Mouse (Mus musculus): ENCODE measurements at regions not wholly inside any gene's neighbourhood (a gene's known extent, or its start where the extent isn't known, plus 50 kb on each side); places are given as distances from the start of the nearest gene placed in this dataset.
A peak's percentile ranks its signal among the peaks of the same experiment; 100 is the strongest.

DNA sequence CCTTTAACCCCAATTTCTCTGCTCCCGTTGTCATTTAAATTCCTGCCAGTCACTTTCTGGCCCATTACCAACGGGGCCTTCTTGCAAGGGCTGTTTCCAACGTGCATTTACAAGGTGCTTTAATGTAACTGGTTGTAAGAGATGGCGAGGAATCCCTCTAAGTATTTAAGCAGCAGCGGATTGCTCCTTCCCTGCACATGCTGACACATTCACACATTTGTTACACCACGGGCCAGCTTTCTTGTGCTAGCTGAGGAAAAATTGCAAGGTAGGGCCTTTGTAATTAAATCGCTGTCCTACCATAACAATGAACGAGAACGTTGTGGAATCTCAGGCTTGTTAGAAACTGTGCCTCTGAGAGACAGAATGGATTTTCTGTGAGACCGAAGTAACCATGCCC lies 2252.8 kb upstream of the Gm7489 start:
- Histone ChIP-seq H3K4me2 (ENCODE audit: low read length) (no peak overlapping the region), H3K9ac (ENCODE audit: low read length) (no peak overlapping the region), H3K27ac (ENCODE audit: low read depth) (no peak overlapping the region), H3K4me3 (ENCODE audit: low read depth, low read length) (no peak overlapping the region), H3K27me3 (replicated peaks; ENCODE audit: control insufficient read depth, insufficient read depth, low read length) (no peaks in the 10 kb centered on the region), H3K36me3 (ENCODE audit: control insufficient read depth, insufficient read depth, low read length) (no peaks in the 10 kb centered on the region), H3K9me3 (ENCODE audit: control insufficient read depth, low read length) (no peaks in the 10 kb centered on the region), H3K4me1 (replicated peaks; ENCODE audit: control insufficient read depth, insufficient read depth, low read length) (peaks cover 4% of the 10 kb centered on the region)
- DNase-seq (ENCODE audit: low spot score) (no peak), ATAC-seq (replicated peaks; ENCODE audit: low FRiP score, low TSS enrichment, low read depth) (no peak)
- WGBS = 81% methylated on average over 10 of the region's 10 CpGs

DNA sequence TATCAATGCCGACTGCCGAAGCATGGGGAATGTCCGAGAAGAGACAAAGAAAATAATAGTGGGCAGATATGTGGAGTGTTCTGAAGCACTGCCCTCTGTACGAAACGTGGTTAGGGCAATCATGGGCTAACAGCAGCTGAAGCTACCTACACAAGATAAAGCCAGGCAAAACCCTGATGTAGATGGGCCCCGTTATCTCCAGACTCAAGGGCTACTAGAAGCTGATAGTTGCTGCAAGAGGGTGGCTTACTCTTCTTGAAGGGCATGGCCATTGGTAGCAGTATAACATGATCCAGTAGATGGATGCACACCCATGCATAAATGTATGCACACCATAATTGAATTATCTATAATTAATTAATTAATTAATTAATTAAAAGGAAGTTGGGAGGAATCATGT lies 2251.6 kb upstream of the Gm7489 start:
- Histone ChIP-seq H3K4me2 (ENCODE audit: low read length) (no peak overlapping the region), H3K27ac (ENCODE audit: low read depth) (no peak overlapping the region), H3K9me3 (ENCODE audit: control insufficient read depth, low read length) (no peaks in the 10 kb centered on the region), H3K36me3 (ENCODE audit: control insufficient read depth, insufficient read depth, low read length) (no peaks in the 10 kb centered on the region), H3K4me1 (replicated peaks; ENCODE audit: control insufficient read depth, insufficient read depth, low read length) (peaks cover 4% of the 10 kb centered on the region), H3K9ac (ENCODE audit: low read length) (no peak overlapping the region), H3K4me3 (ENCODE audit: low read depth, low read length) (no peak overlapping the region), H3K27me3 (replicated peaks; ENCODE audit: control insufficient read depth, insufficient read depth, low read length) (no peaks in the 10 kb centered on the region)
- ATAC-seq (replicated peaks; ENCODE audit: low FRiP score, low TSS enrichment, low read depth) = no peak
- DNase-seq (ENCODE audit: low spot score) = no peak
- WGBS = 86% methylated on average over 6 of the region's 6 CpGs

DNA sequence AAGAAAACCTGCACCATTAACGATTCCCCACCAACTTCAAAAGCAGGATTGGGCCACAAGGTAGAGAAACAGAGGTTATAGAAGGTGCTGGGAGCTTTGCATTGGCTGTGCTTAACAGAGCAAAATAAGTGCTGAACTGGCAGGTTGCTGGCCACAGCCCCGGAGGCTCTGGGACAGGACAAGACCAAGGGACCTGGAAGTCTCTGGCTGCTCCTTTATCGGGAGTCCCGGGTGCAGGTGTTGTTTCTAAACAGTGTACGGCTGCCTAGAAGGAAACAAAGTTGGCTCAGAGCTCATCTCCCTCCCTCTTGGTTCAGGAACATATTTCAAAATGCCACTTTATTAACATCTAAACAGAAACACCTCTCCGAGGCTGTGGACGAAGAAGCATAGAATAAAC lies 2250.0 kb upstream of the Gm7489 start:
- ATAC-seq (replicated peaks; ENCODE audit: low FRiP score, low TSS enrichment, low read depth) = no peak
- Histone ChIP-seq H3K9me3 (ENCODE audit: control insufficient read depth, low read length) (no peaks in the 10 kb centered on the region), H3K4me2 (ENCODE audit: low read length) (peak overlapping the region; percentile 21; the same call in 1 of the 2 replicates), H3K4me3 (ENCODE audit: low read depth, low read length) (no peak overlapping the region), H3K4me1 (replicated peaks; ENCODE audit: control insufficient read depth, insufficient read depth, low read length) (peaks cover 4% of the 10 kb centered on the region; the same call in 1 of the 2 replicates), H3K9ac (ENCODE audit: low read length) (no peak overlapping the region), H3K36me3 (ENCODE audit: control insufficient read depth, insufficient read depth, low read length) (no peaks in the 10 kb centered on the region), H3K27me3 (replicated peaks; ENCODE audit: control insufficient read depth, insufficient read depth, low read length) (no peaks in the 10 kb centered on the region), H3K27ac (ENCODE audit: low read depth) (no peak overlapping the region)
- no peak for DNase-seq (ENCODE audit: low spot score)
- 46% methylated on average over 7 of the region's 7 CpGs for WGBS

DNA sequence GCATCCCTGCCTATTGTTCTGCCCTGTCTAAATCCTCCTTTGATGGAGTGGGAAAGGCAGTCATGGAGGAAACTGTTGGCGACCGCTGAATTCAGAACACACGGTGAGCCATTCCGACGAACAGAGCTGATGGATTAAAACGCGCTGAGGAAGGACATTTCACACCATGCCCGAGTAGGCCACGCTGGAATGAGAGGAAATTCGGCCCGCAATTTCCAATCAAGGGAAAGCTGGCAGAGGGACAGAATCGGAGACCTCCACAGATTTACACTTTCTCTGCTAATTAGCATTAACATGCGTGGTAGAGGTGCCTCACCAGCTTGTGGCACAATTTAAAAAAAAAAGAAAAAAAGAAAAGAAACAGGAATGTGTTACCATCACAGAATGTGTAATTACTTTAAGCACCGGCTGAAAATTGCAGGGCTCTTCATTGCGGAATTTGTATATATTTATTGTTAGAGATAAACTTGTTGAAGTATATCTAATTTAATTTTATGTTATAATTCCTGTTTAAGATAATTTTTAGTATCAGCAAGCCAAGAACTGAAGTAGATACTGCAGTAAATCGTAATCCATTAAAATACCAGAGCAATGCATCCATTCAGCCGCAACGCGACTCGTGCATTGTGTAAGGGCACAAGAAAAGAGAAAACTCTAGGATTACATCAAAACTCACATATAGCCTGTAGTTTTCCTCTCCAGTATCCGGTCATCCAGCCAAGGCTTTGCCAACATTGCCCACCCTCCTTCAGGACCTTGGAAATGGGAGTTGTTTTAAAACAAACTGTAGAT lies 2249.4 kb upstream of the Gm7489 start:
- Histone ChIP-seq H3K4me1 (replicated peaks; ENCODE audit: control insufficient read depth, insufficient read depth, low read length) (peaks cover 4% of the 10 kb centered on the region; the same call in 1 of the 2 replicates), H3K36me3 (ENCODE audit: control insufficient read depth, insufficient read depth, low read length) (no peaks in the 10 kb centered on the region), H3K4me2 (ENCODE audit: low read length) (peak overlapping the region; percentile 21; the same call in 1 of the 2 replicates), H3K27me3 (replicated peaks; ENCODE audit: control insufficient read depth, insufficient read depth, low read length) (no peaks in the 10 kb centered on the region), H3K9me3 (ENCODE audit: control insufficient read depth, low read length) (no peaks in the 10 kb centered on the region), H3K27ac (ENCODE audit: low read depth) (no peak overlapping the region), H3K4me3 (ENCODE audit: low read depth, low read length) (no peak overlapping the region), H3K9ac (ENCODE audit: low read length) (no peak overlapping the region)
- ATAC-seq (replicated peaks; ENCODE audit: low FRiP score, low TSS enrichment, low read depth) (no peak), DNase-seq (ENCODE audit: low spot score) (no peak)
- WGBS = 51% methylated on average over 21 of the region's 21 CpGs

DNA sequence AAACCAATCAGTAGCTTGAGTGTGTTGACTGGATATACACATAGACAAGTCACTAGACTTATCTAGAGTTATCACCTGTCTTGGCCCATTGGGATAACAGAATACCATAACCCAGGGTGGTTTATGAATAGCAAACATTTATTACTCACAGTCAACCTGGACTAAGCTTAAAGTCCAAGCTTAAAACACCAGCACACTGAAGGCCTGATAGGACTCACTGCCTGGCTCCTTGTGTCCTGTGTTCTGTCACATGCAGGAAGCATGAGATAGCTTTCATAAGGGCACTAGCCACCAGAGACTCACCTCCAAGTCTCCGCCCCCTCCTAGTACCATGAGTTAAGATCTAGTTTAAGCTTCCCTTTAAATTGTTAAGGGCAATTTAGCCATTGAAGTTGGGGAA lies 2247.1 kb upstream of the Gm7489 start:
- Histone ChIP-seq H3K27me3 (replicated peaks; ENCODE audit: control insufficient read depth, insufficient read depth, low read length) (no peaks in the 10 kb centered on the region), H3K9ac (ENCODE audit: low read length) (no peak overlapping the region), H3K4me1 (replicated peaks; ENCODE audit: control insufficient read depth, insufficient read depth, low read length) (peaks cover 4% of the 10 kb centered on the region; the same call in 1 of the 2 replicates), H3K27ac (ENCODE audit: low read depth) (no peak overlapping the region), H3K9me3 (ENCODE audit: control insufficient read depth, low read length) (no peaks in the 10 kb centered on the region), H3K36me3 (ENCODE audit: control insufficient read depth, insufficient read depth, low read length) (no peaks in the 10 kb centered on the region), H3K4me3 (ENCODE audit: low read depth, low read length) (no peak overlapping the region), H3K4me2 (ENCODE audit: low read length) (no peak overlapping the region)
- DNase-seq (ENCODE audit: low spot score) (no peak), ATAC-seq (replicated peaks; ENCODE audit: low FRiP score, low TSS enrichment, low read depth) (no peak)
- WGBS = 89% methylated on average over 1 of the region's 1 CpGs

- WGBS = 71% methylated on average over 6 of the region's 6 CpGs
- DNase-seq (ENCODE audit: low spot score) = no peak
Observed at GRCm38 (mm10) chr15:51643772-51644311, 2240.9 kb upstream of the Gm7489 start.

DNA sequence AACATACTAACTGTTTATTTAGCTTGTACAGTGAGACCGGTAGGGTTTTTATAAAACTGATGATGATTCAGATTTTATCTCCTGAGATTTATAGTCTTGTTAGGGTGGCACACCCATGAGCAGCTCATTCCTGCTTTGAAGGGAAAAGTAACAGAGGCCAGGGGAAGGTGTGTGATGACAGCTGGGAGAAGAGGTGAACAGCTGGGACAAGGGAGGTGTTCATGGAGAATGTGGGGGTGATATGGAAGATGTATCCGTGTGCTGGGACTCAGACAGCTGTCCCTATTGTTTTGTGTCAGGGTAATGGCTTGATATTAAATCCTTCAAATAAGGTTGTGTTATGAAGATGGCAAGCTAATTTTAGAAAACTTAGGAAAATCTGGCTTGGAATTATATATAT lies 2238.4 kb upstream of the Gm7489 start:
- 51% methylated on average over 2 of the region's 2 CpGs for WGBS
- Histone ChIP-seq H3K9ac (ENCODE audit: low read length) (no peak overlapping the region), H3K4me3 (ENCODE audit: low read depth, low read length) (no peak overlapping the region), H3K27ac (ENCODE audit: low read depth) (no peak overlapping the region), H3K9me3 (ENCODE audit: control insufficient read depth, low read length) (no peaks in the 10 kb centered on the region), H3K4me2 (ENCODE audit: low read length) (no peak overlapping the region), H3K4me1 (replicated peaks; ENCODE audit: control insufficient read depth, insufficient read depth, low read length) (no peaks in the 10 kb centered on the region), H3K36me3 (ENCODE audit: control insufficient read depth, insufficient read depth, low read length) (no peaks in the 10 kb centered on the region), H3K27me3 (replicated peaks; ENCODE audit: control insufficient read depth, insufficient read depth, low read length) (no peaks in the 10 kb centered on the region)
- DNase-seq (ENCODE audit: low spot score) (no peak), ATAC-seq (replicated peaks; ENCODE audit: low FRiP score, low TSS enrichment, low read depth) (no peak)

More at GRCm38 (mm10) chr15:51643772-51644311, 2240.9 kb upstream of the Gm7489 start:
- H3K36me3 ChIP-seq (ENCODE audit: control insufficient read depth, insufficient read depth, low read length) = no peaks in the 10 kb centered on the region
- no peak overlapping the region for H3K4me2 ChIP-seq (ENCODE audit: low read length)
- ATAC-seq (replicated peaks; ENCODE audit: low FRiP score, low TSS enrichment, low read depth) = no peak
- no peaks in the 10 kb centered on the region for H3K27me3 ChIP-seq (replicated peaks; ENCODE audit: control insufficient read depth, insufficient read depth, low read length)
- H3K27ac ChIP-seq (ENCODE audit: low read depth) = no peak overlapping the region
- no peaks in the 10 kb centered on the region for H3K4me1 ChIP-seq (replicated peaks; ENCODE audit: control insufficient read depth, insufficient read depth, low read length)
- H3K9ac ChIP-seq (ENCODE audit: low read length) = no peak overlapping the region
- H3K4me3 ChIP-seq (ENCODE audit: low read depth, low read length) = no peak overlapping the region
- no peaks in the 10 kb centered on the region for H3K9me3 ChIP-seq (ENCODE audit: control insufficient read depth, low read length)

DNA sequence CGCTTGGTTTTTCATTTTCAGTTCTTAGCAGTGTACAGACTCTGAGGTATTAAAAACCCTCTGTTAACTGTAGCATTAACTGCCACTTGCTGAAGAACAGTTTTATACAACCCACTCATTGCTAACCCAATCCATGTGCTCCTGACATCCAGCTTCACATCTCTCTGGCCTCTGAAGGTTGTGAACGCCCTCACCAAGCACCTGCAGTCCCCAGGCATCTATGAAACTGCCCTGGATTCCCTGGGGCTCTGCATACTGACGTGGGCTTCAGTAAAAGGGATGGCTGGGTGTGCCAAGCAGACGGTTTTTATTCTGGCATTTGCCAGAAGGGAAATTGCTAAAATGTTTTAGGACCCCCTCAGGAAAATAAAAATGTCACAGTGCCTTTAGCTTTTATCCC lies 2232.2 kb upstream of the Gm7489 start:
- H3K4me1 ChIP-seq (replicated peaks; ENCODE audit: control insufficient read depth, insufficient read depth, low read length) = no peaks in the 10 kb centered on the region
- H3K4me3 ChIP-seq (ENCODE audit: low read depth, low read length) = no peak overlapping the region
- no peaks in the 10 kb centered on the region for H3K9me3 ChIP-seq (ENCODE audit: control insufficient read depth, low read length)
- H3K4me2 ChIP-seq (ENCODE audit: low read length) = no peak overlapping the region
- no peak overlapping the region for H3K27ac ChIP-seq (ENCODE audit: low read depth)
- H3K9ac ChIP-seq (ENCODE audit: low read length) = no peak overlapping the region
- H3K36me3 ChIP-seq (ENCODE audit: control insufficient read depth, insufficient read depth, low read length) = no peaks in the 10 kb centered on the region
- DNase-seq (ENCODE audit: low spot score) = no peak
- 64% methylated on average over 4 of the region's 4 CpGs for WGBS
- no peaks in the 10 kb centered on the region for H3K27me3 ChIP-seq (replicated peaks; ENCODE audit: control insufficient read depth, insufficient read depth, low read length)
- no peak for ATAC-seq (replicated peaks; ENCODE audit: low FRiP score, low TSS enrichment, low read depth)

GRCm38 (mm10) chr15:51657621-51658020 lies 2227.1 kb upstream of the Gm7489 start:
- no peak overlapping the region for H3K4me3 ChIP-seq (ENCODE audit: low read depth, low read length)
- ATAC-seq (replicated peaks; ENCODE audit: low FRiP score, low TSS enrichment, low read depth) (no peak), DNase-seq (ENCODE audit: low spot score) (no peak)
- no peaks in the 10 kb centered on the region for H3K4me1 ChIP-seq (replicated peaks; ENCODE audit: control insufficient read depth, insufficient read depth, low read length)
- no peak overlapping the region for H3K4me2 ChIP-seq (ENCODE audit: low read length)
- H3K9ac ChIP-seq (ENCODE audit: low read length) = no peak overlapping the region
- WGBS = 77% methylated on average over 1 of the region's 1 CpGs
- H3K9me3 ChIP-seq (ENCODE audit: control insufficient read depth, low read length) = 0 out of 2 replicates have a peak, but pooled peaks cover 3% of the 10 kb centered on the region
- H3K27ac ChIP-seq (ENCODE audit: low read depth) = no peak overlapping the region
- no peaks in the 10 kb centered on the region for H3K36me3 ChIP-seq (ENCODE audit: control insufficient read depth, insufficient read depth, low read length)
- H3K27me3 ChIP-seq (replicated peaks; ENCODE audit: control insufficient read depth, insufficient read depth, low read length) = no peaks in the 10 kb centered on the region

Measured in intestine, embryonic 14.5 days (tissue).